Mouse (Mus musculus): ENCODE data around the gene Hnrnpr. TPM values are rescaled to one million over a fixed set of nuclear protein-coding genes. Genes with fewer than 3 reads are reported as not detected.

The Hnrnpr gene
- total RNA-seq, 2 experiments from 2014 or later = 37.6 to 43.2 TPM

DNA sequence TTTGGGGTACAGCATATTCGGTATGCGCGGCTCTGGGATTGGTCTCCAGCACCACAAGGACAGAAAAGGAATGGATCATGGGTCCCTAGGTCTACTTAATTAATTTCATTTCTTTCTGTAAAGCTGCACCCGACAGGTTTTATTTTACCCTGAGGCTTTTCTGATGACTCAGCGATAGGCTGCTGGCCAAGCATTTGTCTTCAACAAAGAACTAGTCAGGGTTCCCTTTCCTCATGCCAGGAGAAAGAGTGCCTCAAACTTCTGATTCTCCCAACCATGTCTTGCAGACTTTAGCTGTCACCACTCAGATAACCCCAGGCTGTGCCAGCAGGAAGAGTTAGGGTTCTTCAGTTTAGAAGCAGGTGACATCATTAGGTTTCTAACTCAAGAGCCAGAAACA is 66.3 kb downstream of the Hnrnpr start:
- DNase-seq = no peak
- intact Hi-C loops (cut with DNase I) = no loop called here

DNA sequence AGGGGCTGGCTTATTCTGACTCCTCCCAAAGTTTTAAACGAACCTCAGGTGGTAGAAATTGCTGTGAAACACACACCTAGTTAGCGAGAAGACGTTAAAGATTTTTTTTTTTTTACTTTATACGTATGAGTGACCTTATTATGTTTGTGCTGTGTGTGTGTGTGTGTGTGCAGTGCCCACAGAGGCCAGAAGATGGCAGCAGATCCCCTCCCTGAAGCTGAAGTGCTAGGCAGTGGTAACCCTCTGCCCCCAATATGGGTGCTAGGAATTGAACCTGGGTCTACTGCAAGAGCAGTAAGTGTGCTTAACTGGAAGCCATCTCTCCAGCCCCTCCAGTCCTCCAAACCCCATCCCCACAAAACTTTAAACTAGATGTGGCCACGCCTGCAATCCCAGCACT is 72.3 kb downstream of the Hnrnpr start:
- DNase-seq = no peak
- intact Hi-C loops (cut with DNase I) = no loop called here

- intact Hi-C loops (cut with DNase I) = no loop called here
- DNase-seq = no peak
These were observed 73.1 kb downstream of the Hnrnpr start for GRCm38 (mm10) chr4:136383839-136384238.

DNA sequence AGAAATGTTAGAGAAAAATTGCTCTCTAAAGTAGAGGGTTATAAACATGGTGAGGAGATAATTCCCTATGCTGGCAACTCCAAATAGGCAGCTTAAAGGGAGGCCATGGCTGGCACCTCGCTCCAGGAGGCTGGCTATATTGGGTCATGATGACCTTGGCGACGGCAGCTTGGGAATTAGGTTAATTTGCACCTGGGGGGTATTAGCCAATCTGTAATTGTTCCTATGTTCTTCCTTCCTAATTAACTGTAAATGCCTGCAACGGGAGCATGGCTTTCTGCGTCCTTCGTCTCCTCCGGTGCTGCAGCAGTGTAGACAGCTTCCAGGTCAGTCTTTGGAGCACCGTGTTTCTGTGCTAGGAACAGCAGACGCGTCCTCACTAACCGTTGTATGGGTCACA is 76.5 kb downstream of the Hnrnpr start:
- intact Hi-C loops (cut with DNase I) = no loop called here
- no peak for DNase-seq

DNA sequence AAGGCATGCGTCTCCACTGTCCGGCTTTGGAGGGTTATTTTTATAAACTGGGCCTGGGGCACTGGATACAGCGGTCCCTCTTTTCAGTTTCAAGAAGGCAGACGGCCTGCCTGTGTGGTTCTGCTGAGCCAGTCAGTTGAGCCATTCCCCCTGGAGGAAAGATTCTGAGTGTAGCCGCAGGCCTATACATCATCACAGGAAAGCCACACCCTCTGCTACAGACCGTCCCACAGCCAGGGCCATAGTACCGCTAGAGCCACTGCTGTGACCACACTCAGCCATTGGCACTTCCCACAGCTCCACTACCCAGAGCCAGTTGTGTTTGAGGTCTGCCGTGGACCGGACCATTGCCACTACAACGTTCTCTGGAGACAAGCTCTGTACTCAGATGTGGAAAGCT is 91.1 kb downstream of the Hnrnpr start:
- no peak for DNase-seq
- intact Hi-C loops (cut with DNase I) = no loop called here

DNA sequence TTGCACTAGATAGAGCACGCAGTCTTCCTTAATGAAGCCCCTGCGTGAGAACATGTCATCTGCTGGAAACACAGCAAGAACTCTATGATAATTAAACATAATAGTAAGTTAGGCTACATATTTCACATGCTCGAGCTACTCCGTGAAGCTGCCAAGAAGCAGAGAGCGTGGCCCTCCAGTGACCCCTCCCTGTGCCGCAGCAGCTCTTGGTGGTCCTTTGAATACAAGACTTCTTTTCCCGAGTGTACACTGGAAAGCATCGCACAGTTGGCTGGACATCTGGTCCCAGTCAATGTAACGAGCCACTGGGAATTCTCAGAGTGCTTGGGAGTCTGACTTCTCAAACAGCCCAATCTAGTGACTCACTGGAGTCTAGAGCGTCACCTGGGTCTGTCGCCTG is 97.1 kb downstream of the Hnrnpr start:
- no peak for DNase-seq
- intact Hi-C loops (cut with DNase I) = no loop called here

Other genes with a start within 250 kb of the Hnrnpr start
- gene Id3, start 167.4 kb upstream of the Hnrnpr start, total RNA-seq (2021) = 10 to 100 TPM; 58.1 to 63.9 TPM
- gene E2f2, start 138.5 kb upstream of the Hnrnpr start, total RNA-seq (2021) = 1 to 10 TPM; 1.4 to 2.1 TPM
- 10 to 100 TPM in 1 of 2 experiments, 1 to 10 TPM in 1; 9.4 to 11.7 TPM for gene Asap3, start 104.6 kb upstream of the Hnrnpr start, total RNA-seq (2021)
- gene Tcea3, start 63.2 kb upstream of the Hnrnpr start, total RNA-seq (2021) = 100 to 1,000 TPM; 121 to 126 TPM
- gene Zfp46, start 26.3 kb upstream of the Hnrnpr start, total RNA-seq (2021) = 10 to 100 TPM; 37.4 to 57.1 TPM
- not detected for gene Htr1d, start 112.6 kb downstream of the Hnrnpr start, total RNA-seq (2021)
- gene 6030445D17Rik, start 151.3 kb downstream of the Hnrnpr start, total RNA-seq (2021) = under 1 TPM; 0.17 to 0.35 TPM
- 10 to 100 TPM; 37.8 to 41.4 TPM for gene Luzp1, start 158.8 kb downstream of the Hnrnpr start, total RNA-seq (2021)

Measured in heart, postnatal 36 days (tissue).